Mouse (Mus musculus): Measurements from ENCODE around the gene Morc3. TPM values are rescaled to one million over a fixed set of nuclear protein-coding genes. Genes with fewer than 3 reads are reported as not detected.

Gene Morc3
- 19.6 and 22.0 TPM in 2 replicates for polyA plus RNA-seq (2012; rRNA removed)

DNA sequence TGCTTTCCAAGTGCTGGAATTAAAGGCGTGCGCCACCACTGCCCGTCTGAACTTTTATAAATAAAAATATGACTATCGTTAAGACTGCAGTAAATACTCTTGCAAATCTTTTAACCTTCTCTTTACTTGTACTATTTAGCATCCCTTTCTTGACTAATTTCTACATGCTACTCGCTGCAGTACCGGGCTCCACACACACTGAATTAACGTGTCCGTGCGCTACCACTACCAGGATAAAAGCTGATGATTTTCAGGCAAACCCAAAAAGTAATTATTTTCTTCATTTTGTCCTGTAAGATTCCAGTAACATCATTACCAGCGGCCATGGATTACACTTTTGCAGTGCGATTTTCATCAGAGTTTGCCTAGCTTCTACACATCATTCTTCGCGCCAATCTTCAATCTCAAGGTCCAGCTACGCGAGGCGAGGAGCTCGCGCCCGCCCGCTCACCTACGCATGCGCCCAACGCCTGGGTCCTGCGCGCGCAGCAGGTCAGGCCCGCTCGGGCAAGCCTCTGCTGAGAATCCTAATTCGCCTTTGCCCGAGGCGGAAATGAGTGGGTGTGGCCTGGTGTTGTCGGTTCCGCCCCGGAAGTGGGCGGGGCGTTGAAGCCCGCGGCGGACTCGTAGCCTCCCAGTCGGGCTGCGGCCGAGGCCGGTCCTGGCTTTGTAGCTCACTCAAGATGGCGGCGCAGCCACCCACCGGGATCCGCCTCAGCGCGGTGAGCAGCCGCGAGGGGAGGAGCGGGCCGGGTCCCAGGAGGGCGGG is at the start of gene Morc3:
Gene Morc3, plus strand, starts transcription at position 495 of the 769 bp plus-strand sequence.
- peak within 1 kb of the TSS; percentile 72; the same call in 1 of the 2 replicates for H3K27ac ChIP-seq (ENCODE audit: insufficient read depth, low read length)

DNA sequence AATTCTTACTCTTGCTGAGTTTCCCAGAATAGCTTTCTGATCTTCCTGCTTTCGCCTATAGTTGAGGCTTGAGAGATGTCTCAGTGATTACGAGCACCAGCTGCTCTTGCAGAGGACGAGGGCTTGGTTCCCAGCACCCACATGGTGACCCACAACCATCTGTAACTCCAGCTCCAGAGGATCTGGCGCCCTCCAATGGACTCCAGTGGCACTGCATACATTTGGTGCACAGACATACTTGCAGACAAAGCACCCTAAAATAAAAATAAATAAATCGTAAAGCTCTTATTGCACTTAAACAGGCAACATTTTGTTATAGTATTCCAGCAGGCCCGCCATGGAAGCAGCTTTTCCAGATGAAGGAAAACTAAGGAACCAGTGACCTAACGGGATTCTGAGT is 47.7 kb upstream of the Morc3 start:
- no peak overlapping the region for H3K4me3 ChIP-seq (ENCODE audit: insufficient read depth, low read length)
- TF ChIP-seq POLR2A (IDR thresholded peaks at IDR 0.05; ENCODE audit: extremely low read depth, insufficient read depth, low read length) (no peak), CTCF (IDR thresholded peaks at IDR 0.05; ENCODE audit: extremely low read depth, insufficient read depth, low read length) (0 out of 2 replicates have a peak, but pooled peaks have one; percentile 8)
- peaks cover 2% of the 10 kb centered on the region for H3K4me1 ChIP-seq (ENCODE audit: control insufficient read depth, insufficient read depth, low read length)
- H3K27ac ChIP-seq (ENCODE audit: insufficient read depth, low read length), result no peak overlapping the region

More for the DNA sequence above, at the start of gene Morc3:
- TF ChIP-seq CTCF (IDR thresholded peaks at IDR 0.05; ENCODE audit: extremely low read depth, insufficient read depth, low read length) (no peak), POLR2A (IDR thresholded peaks at IDR 0.05; ENCODE audit: extremely low read depth, insufficient read depth, low read length) (peak; percentile 87; the same call in 1 of the 2 replicates)
- no peaks in the 10 kb centered on the region for H3K4me1 ChIP-seq (ENCODE audit: control insufficient read depth, insufficient read depth, low read length)
- peak within 1 kb of the TSS; percentile 95 for H3K4me3 ChIP-seq (ENCODE audit: insufficient read depth, low read length)

DNA sequence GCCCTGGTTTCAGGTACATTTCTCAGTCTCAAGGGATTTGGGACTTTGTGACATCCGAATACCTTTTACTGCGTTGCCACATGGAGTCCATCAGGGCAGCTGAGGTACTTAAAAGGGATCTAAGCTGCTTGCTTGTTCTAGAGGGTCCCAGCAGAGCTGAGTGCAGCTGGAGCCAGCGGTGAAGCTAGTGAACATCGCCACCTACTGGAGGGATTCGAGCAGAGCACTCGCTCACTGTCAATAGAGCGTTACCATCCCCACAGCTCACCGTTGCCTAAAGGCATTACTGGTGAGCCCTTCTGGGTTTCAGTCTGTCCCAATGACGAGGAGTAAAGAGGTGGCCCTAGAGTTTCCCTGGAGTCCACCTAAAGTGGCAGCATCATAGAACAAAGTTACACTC is 46.1 kb upstream of the Morc3 start:
- Histone ChIP-seq H3K27ac (ENCODE audit: insufficient read depth, low read length) (no peak overlapping the region), H3K4me1 (ENCODE audit: control insufficient read depth, insufficient read depth, low read length) (no peaks in the 10 kb centered on the region), H3K4me3 (ENCODE audit: insufficient read depth, low read length) (no peak overlapping the region)
- TF ChIP-seq CTCF (IDR thresholded peaks at IDR 0.05; ENCODE audit: extremely low read depth, insufficient read depth, low read length) (peak; percentile 91), POLR2A (IDR thresholded peaks at IDR 0.05; ENCODE audit: extremely low read depth, insufficient read depth, low read length) (no peak)

DNA sequence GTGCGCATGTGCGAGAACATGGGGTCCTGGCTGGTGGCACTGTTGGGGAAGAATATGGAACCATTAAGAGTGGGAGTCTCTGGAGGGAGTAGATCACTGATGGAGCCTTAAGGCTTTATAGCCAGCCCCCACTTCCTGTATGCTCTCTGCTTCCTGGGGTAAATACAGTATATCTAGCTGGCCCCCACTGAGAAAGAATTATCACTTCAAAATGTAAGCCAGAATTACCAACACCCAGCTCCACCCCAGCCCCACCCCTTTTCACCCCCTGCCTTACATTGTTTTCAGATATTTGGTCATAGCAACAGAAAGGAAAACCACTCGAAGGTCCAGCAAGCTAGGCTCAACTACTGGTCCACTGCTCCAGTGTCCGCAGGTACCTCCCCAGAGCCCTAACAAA is 43.5 kb upstream of the Morc3 start:
- TF ChIP-seq POLR2A (IDR thresholded peaks at IDR 0.05; ENCODE audit: extremely low read depth, insufficient read depth, low read length), result no peak
- no peak for TF ChIP-seq CTCF (IDR thresholded peaks at IDR 0.05; ENCODE audit: extremely low read depth, insufficient read depth, low read length)
- Histone ChIP-seq H3K27ac (ENCODE audit: insufficient read depth, low read length) (no peak overlapping the region), H3K4me3 (ENCODE audit: insufficient read depth, low read length) (no peak overlapping the region), H3K4me1 (ENCODE audit: control insufficient read depth, insufficient read depth, low read length) (no peaks in the 10 kb centered on the region)

DNA sequence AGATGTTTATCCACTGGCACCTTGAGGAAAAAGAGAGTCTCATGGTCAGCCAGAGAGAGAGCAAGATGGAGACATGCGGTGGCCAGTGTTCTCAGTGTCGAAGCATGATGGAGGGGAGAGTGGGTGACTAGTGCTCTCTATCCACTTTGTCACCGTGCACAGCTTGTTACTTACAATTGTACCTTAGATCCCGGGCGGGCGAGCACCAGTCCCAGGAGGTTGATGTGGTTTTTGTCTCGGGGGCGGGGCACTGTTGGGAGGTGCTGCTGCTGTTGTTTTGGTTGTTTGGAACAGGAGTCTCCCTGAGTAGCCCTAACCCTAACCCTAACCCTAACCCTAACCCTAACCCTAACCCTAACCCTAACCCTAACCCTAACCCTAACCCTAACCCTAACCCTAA is 43.0 kb upstream of the Morc3 start:
- H3K27ac ChIP-seq (ENCODE audit: insufficient read depth, low read length), result no peak overlapping the region
- H3K4me3 ChIP-seq (ENCODE audit: insufficient read depth, low read length), result no peak overlapping the region
- H3K4me1 ChIP-seq (ENCODE audit: control insufficient read depth, insufficient read depth, low read length), result no peaks in the 10 kb centered on the region
- TF ChIP-seq POLR2A (IDR thresholded peaks at IDR 0.05; ENCODE audit: extremely low read depth, insufficient read depth, low read length), result no peak
- TF ChIP-seq CTCF (IDR thresholded peaks at IDR 0.05; ENCODE audit: extremely low read depth, insufficient read depth, low read length), result no peak

DNA sequence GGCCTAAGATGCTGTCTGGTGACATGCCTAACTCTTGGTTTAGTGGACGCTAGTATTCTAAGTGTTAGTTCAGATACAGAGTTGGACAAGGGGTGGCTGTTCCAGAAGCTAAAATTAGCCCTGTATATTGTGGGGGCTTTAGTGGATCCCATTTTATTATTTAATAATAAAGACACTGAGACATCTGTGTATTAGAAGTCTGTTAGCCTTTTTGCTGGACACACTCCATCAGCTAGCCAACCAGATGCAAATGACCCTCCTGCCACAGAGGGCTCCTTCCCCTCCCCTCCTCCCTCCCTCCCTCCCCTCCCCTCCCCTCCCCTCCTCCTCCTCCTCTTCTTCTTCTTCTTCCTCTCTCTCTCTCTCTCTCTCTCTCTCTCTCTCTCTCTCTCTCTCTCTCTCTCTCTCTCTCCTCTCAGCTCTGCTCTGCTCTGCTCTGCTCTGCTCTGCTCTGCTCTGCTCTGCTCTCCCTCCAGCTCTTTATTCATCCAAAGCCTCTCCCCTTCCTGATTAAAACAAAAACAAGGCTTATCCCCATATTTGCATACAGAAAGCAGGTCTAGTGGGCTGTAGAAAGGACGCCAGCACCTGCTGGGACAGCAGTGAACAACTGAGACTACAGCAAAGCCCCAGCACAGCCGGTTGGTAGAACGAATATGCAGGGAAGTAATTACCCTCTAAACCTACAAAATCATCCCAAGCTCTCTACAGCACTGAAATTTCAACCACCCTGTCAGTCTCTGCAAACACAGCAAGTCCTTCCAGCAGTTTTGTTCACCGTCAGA is 41.8 kb upstream of the Morc3 start:
- TF ChIP-seq POLR2A (IDR thresholded peaks at IDR 0.05; ENCODE audit: extremely low read depth, insufficient read depth, low read length), result no peak
- no peak for TF ChIP-seq CTCF (IDR thresholded peaks at IDR 0.05; ENCODE audit: extremely low read depth, insufficient read depth, low read length)
- Histone ChIP-seq H3K27ac (ENCODE audit: insufficient read depth, low read length) (no peak overlapping the region), H3K4me3 (ENCODE audit: insufficient read depth, low read length) (no peak overlapping the region), H3K4me1 (ENCODE audit: control insufficient read depth, insufficient read depth, low read length) (no peaks in the 10 kb centered on the region)

DNA sequence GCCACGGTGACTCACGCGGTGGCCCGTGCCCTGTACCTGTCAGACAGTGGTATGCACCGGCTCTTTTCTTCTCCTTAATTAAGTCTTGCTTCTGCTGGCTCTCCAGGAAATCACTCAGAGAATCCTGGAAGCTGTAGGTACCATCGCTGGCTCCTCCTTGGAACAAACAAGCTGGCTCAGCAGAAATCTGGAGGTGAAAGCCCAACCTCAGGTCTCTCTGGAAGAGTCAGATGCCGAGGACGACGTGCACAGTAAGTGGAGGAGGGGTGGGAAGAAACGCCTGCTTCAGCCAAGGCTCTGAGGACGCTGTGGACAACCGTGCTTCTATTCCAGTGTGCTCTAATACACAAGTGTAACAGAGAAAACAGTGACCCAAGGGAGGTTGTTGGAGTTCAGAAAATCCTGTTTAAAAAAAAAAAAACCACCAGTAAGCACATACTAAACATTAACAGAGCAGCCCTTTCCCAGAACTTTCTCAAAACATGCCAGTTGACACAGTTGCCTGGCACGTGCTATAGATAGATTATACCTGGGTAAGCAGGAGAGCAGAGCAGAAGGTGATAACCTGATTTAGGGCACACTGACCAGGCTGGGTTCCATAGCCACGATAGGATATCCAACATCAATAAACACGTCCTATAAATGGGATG is 38.8 kb upstream of the Morc3 start:
- Histone ChIP-seq H3K27ac (ENCODE audit: insufficient read depth, low read length) (no peak overlapping the region), H3K4me1 (ENCODE audit: control insufficient read depth, insufficient read depth, low read length) (peaks cover 9% of the 10 kb centered on the region; the same call in 1 of the 2 replicates), H3K4me3 (ENCODE audit: insufficient read depth, low read length) (no peak overlapping the region)
- TF ChIP-seq POLR2A (IDR thresholded peaks at IDR 0.05; ENCODE audit: extremely low read depth, insufficient read depth, low read length), result no peak
- no peak for TF ChIP-seq CTCF (IDR thresholded peaks at IDR 0.05; ENCODE audit: extremely low read depth, insufficient read depth, low read length)

DNA sequence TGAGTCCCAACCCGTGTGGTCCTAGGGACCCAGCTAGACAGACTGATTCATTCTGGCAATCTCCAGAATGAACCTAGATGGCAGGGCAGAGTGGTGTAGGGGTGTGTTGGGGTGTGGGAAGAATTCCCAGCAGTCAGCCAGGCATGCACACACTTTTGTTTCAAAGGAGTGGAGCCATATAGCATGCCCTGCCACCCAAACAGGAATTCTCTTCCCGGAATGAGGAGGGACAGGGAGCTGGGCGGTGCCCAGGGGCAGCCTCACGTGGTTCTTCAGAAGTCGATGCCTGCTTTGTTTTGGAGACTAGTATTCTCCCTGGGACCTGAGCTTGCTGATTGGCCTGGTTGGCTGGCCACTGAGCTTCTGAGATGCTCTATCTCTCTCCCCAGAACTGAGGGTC is 37.1 kb upstream of the Morc3 start:
- no peak for TF ChIP-seq POLR2A (IDR thresholded peaks at IDR 0.05; ENCODE audit: extremely low read depth, insufficient read depth, low read length)
- no peak for TF ChIP-seq CTCF (IDR thresholded peaks at IDR 0.05; ENCODE audit: extremely low read depth, insufficient read depth, low read length)
- Histone ChIP-seq H3K4me3 (ENCODE audit: insufficient read depth, low read length) (no peak overlapping the region), H3K27ac (ENCODE audit: insufficient read depth, low read length) (no peak overlapping the region), H3K4me1 (ENCODE audit: control insufficient read depth, insufficient read depth, low read length) (peaks cover 11% of the 10 kb centered on the region; the same call in 1 of the 2 replicates)

DNA sequence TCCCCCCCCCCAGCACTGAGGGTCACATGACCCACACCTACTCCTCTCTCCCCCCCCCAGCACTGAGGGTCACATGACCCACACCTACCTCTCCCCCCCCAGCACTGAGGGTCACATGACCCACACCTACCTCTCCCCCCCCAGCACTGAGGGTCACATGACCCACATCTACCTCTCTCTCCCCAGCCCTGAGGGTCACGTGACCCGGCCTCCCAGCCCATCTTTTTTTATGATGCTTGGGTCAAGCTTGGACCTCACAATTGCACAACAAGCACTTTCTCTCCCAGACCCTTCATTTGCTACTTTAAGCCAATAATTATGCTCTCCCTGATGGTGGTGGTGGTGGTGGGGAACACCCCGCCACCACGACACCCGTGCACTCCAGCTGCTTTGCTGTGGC is 36.5 kb upstream of the Morc3 start:
- Histone ChIP-seq H3K27ac (ENCODE audit: insufficient read depth, low read length) (no peak overlapping the region), H3K4me1 (ENCODE audit: control insufficient read depth, insufficient read depth, low read length) (peaks cover 11% of the 10 kb centered on the region; the same call in 1 of the 2 replicates), H3K4me3 (ENCODE audit: insufficient read depth, low read length) (no peak overlapping the region)
- TF ChIP-seq CTCF (IDR thresholded peaks at IDR 0.05; ENCODE audit: extremely low read depth, insufficient read depth, low read length), result no peak
- no peak for TF ChIP-seq POLR2A (IDR thresholded peaks at IDR 0.05; ENCODE audit: extremely low read depth, insufficient read depth, low read length)

All from cortical plate, adult 2 months (tissue).